Mouse (Mus musculus): ENCODE results near the gene Acads. TPM values are rescaled to one million over a fixed set of nuclear protein-coding genes. Genes with fewer than 3 reads are reported as not detected.
A peak's percentile ranks its signal among the peaks of the same experiment; 100 is the strongest.
"Not testable (repeated sequence)": the region's sequence is repeated elsewhere in the genome, so short reads cannot be mapped to it uniquely, and the experiment has no call there.

The Acads gene
- total RNA-seq (2014; fragmentation: Nextera tagmentation) (39.6 and 50.3 TPM in 2 replicates), total RNA-seq (2017) (19.2 and 24.8 TPM in 2 replicates)

- peak; percentile 85 for ATAC-seq (replicated peaks; ENCODE audit: low FRiP score, low TSS enrichment, poor library complexity, severe bottlenecking)
These were observed at the start of gene Acads for GRCm38 (mm10) chr5:115118961-115119570. Gene Acads (minus strand): TSS chr5:115119346.

GRCm38 (mm10) chr5:115167396-115167795 is 48.2 kb upstream of the Acads start:
- ATAC-seq (replicated peaks; ENCODE audit: low FRiP score, low TSS enrichment, poor library complexity, severe bottlenecking): no peak

- ATAC-seq (replicated peaks; ENCODE audit: low FRiP score, low TSS enrichment, poor library complexity, severe bottlenecking): no peak
These were observed 47.7 kb upstream of the Acads start for GRCm38 (mm10) chr5:115166815-115167194.

GRCm38 (mm10) chr5:115165895-115166814 is 47.0 kb upstream of the Acads start:
- peak; percentile 42 for ATAC-seq (replicated peaks; ENCODE audit: low FRiP score, low TSS enrichment, poor library complexity, severe bottlenecking)

GRCm38 (mm10) chr5:115165351-115165750 is 46.2 kb upstream of the Acads start:
- ATAC-seq (replicated peaks; ENCODE audit: low FRiP score, low TSS enrichment, poor library complexity, severe bottlenecking): no peak

GRCm38 (mm10) chr5:115164446-115164845 is 45.3 kb upstream of the Acads start:
- not testable (repeated sequence) for ATAC-seq (replicated peaks; ENCODE audit: low FRiP score, low TSS enrichment, poor library complexity, severe bottlenecking)

- no peak for ATAC-seq (replicated peaks; ENCODE audit: low FRiP score, low TSS enrichment, poor library complexity, severe bottlenecking)
These were observed 44.4 kb upstream of the Acads start for GRCm38 (mm10) chr5:115163563-115163962.

- ATAC-seq (replicated peaks; ENCODE audit: low FRiP score, low TSS enrichment, poor library complexity, severe bottlenecking): not testable (repeated sequence)
These were observed 42.8 kb upstream of the Acads start for GRCm38 (mm10) chr5:115161940-115162279.

GRCm38 (mm10) chr5:115161064-115161939 is 42.2 kb upstream of the Acads start:
- no peak for ATAC-seq (replicated peaks; ENCODE audit: low FRiP score, low TSS enrichment, poor library complexity, severe bottlenecking)

- no peak for ATAC-seq (replicated peaks; ENCODE audit: low FRiP score, low TSS enrichment, poor library complexity, severe bottlenecking)
These were observed 41.5 kb upstream of the Acads start for GRCm38 (mm10) chr5:115160655-115161054.

- ATAC-seq (replicated peaks; ENCODE audit: low FRiP score, low TSS enrichment, poor library complexity, severe bottlenecking): no peak
These were observed 40.0 kb upstream of the Acads start for GRCm38 (mm10) chr5:115159165-115159564.

GRCm38 (mm10) chr5:115158040-115158983 is 39.2 kb upstream of the Acads start, which contains the start of gene Mlec:
Gene Mlec (minus strand): TSS chr5:115158179.
- ATAC-seq (replicated peaks; ENCODE audit: low FRiP score, low TSS enrichment, poor library complexity, severe bottlenecking): peak; percentile 89

- no peak for ATAC-seq (replicated peaks; ENCODE audit: low FRiP score, low TSS enrichment, poor library complexity, severe bottlenecking)
These were observed 37.9 kb upstream of the Acads start for GRCm38 (mm10) chr5:115156933-115157589.

- no peak for ATAC-seq (replicated peaks; ENCODE audit: low FRiP score, low TSS enrichment, poor library complexity, severe bottlenecking)
These were observed 37.3 kb upstream of the Acads start for GRCm38 (mm10) chr5:115156401-115156800.

GRCm38 (mm10) chr5:115155831-115156230 is 36.7 kb upstream of the Acads start:
- ATAC-seq (replicated peaks; ENCODE audit: low FRiP score, low TSS enrichment, poor library complexity, severe bottlenecking): no peak; the same call in 1 of the 2 replicates

- ATAC-seq (replicated peaks; ENCODE audit: low FRiP score, low TSS enrichment, poor library complexity, severe bottlenecking): no peak
These were observed 36.0 kb upstream of the Acads start for GRCm38 (mm10) chr5:115155156-115155631.

- no peak for ATAC-seq (replicated peaks; ENCODE audit: low FRiP score, low TSS enrichment, poor library complexity, severe bottlenecking)
These were observed 33.2 kb upstream of the Acads start for GRCm38 (mm10) chr5:115152132-115152956.
